9 mouse cellular contexts compared by ENCODE assay signal in the genomic region with DNA sequence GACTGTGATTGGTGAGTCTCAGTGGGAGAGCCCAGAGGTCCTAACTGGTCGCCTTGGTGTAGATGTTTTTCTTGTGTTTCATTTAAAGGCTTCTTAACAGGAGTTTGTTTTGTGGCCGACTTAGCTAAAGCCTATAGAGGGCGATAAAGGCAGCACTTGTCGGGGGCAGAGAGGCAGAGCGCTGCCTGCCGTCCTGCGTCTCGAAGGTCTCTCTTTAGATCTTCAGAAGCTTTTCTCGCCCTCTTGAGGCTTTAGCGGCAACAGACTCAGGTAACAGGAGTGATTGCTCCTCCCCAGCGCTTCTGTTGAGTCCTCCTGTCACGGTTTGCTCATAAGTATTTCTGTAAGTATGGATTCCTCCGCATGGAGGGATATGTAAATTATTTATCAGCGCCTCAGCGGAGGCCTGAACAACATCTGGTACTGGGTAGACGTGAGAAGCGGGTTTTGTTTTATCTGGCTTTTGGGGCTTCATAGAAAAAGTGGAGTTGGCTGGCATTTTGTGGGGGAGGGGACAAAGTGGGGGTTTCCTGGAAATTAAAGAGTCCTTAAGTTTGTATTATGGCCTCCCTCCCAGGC. TPM values are rescaled to one million over a fixed set of nuclear protein-coding genes. Genes with fewer than 3 reads are reported as not detected.
DNase-seq lines count a peak whose midpoint lies in the region; ATAC-seq and TF ChIP-seq lines count a peak whose summit lies in the region.
"Had no signal": no experiment of that assay in that cellular context is flagged by ENCODE, and none has a peak within 500 bp of the region (broad histone marks: within the 10 kb centered on the region; RNA-seq: fewer than 3 reads in every experiment).

No protein-coding gene starts in this region.

- H3K4me3 ChIP-seq in kidney, embryonic 16.5 days (ENCODE audit: low read length), result no peak overlapping the region
- H3K4me3 ChIP-seq in cortical plate, adult 2 months (ENCODE audit: insufficient read depth, low read length), result no peak overlapping the region
- H3K4me3 ChIP-seq in limb, embryonic 15.5 days, result no peak overlapping the region

- TF ChIP-seq POLR2A in cortical plate, adult 2 months (IDR thresholded peaks at IDR 0.05; ENCODE audit: extremely low read depth, insufficient read depth, low read length), result no peak

- no peak overlapping the region for H3K27ac ChIP-seq in kidney, embryonic 16.5 days (ENCODE audit: low read length)
- H3K27ac ChIP-seq in cortical plate, adult 2 months (ENCODE audit: insufficient read depth, low read length), result no peak overlapping the region
- peak overlapping the region; percentile 47 for H3K27ac ChIP-seq in limb, embryonic 15.5 days

- H3K9ac ChIP-seq in kidney, embryonic 16.5 days (replicated peaks; ENCODE audit: low read length), result no peak overlapping the region
- H3K9ac ChIP-seq in limb, embryonic 15.5 days, result no peak overlapping the region

- H3K9me3 ChIP-seq in kidney, embryonic 16.5 days (ENCODE audit: low read length), result no peaks in the 10 kb centered on the region
- H3K9me3 ChIP-seq in limb, embryonic 15.5 days, result no peaks in the 10 kb centered on the region

- H3K4me1 ChIP-seq in kidney, embryonic 16.5 days (ENCODE audit: insufficient read depth, low read length), result no peaks in the 10 kb centered on the region
- no peaks in the 10 kb centered on the region for H3K4me1 ChIP-seq in cortical plate, adult 2 months (ENCODE audit: control insufficient read depth, insufficient read depth, low read length)
- peaks cover 45% of the 10 kb centered on the region for H3K4me1 ChIP-seq in limb, embryonic 15.5 days

- WGBS in kidney, embryonic 16.5 days, result 25% methylated on average over 17 of the region's 17 CpGs
- 20% methylated on average over 17 of the region's 17 CpGs for WGBS in limb, embryonic 15.5 days

- H3K4me2 ChIP-seq in kidney, embryonic 16.5 days (replicated peaks; ENCODE audit: low read depth, low read length), result no peak overlapping the region
- H3K4me2 ChIP-seq in limb, embryonic 15.5 days, result no peak overlapping the region

- no peaks in the 10 kb centered on the region for H3K27me3 ChIP-seq in kidney, embryonic 16.5 days (ENCODE audit: insufficient read depth, low read length)
- no peaks in the 10 kb centered on the region for H3K27me3 ChIP-seq in limb, embryonic 15.5 days

- TF ChIP-seq CTCF in cortical plate, adult 2 months (IDR thresholded peaks at IDR 0.05; ENCODE audit: extremely low read depth, insufficient read depth, low read length), result peak; percentile 59

- DNase-seq in kidney, adult 11 months, result no peak
- peak; percentile 60 for DNase-seq in retina, embryonic 14.5 days (ENCODE audit: low spot score)
- DNase-seq in adrenal gland, postnatal 10 days, result no peak
- no peak for DNase-seq in gastrocnemius, postnatal 14 days

- intact Hi-C loops in gastrocnemius, postnatal 14 days (cut with DNase I; ENCODE audit: low total_unique reads), result no loop called here

- ATAC-seq in kidney, embryonic 16.5 days (ENCODE audit: low FRiP score, low TSS enrichment), result 0 out of 2 replicates have a peak, but pooled peaks have one; percentile 67
- ATAC-seq in granulocyte monocyte progenitor cell, adult 5-6 weeks (replicated peaks; ENCODE audit: poor library complexity, severe bottlenecking), result peak; percentile 33; the same call in 1 of the 2 replicates
- ATAC-seq in limb, embryonic 15.5 days (ENCODE audit: insufficient number of reproducible peaks, low FRiP score, low TSS enrichment, low read depth), result no peak

- H3K36me3 ChIP-seq in kidney, embryonic 16.5 days (ENCODE audit: insufficient read depth, low read length), result peaks cover 37% of the 10 kb centered on the region; the same call in 1 of the 2 replicates
- H3K36me3 ChIP-seq in limb, embryonic 15.5 days, result peaks cover 62% of the 10 kb centered on the region

RNA-seq across cellular contexts. Expression of a gene that starts 19.9 kb away (rescaled TPM):
- not detected in 2 replicates for polyA plus RNA-seq in kidney, embryonic 16.5 days (2015; fragmentation: Nextera tagmentation; extraction: Ambion mirVana)
- not detected in 2 replicates for polyA plus RNA-seq in cortical plate, adult 2 months (2012; rRNA removed)
- total RNA-seq in granulocyte monocyte progenitor cell, adult 5-6 weeks (2014; fragmentation: Nextera tagmentation), result not detected in 2 replicates
- not detected in 2 replicates for total RNA-seq in granulocyte monocyte progenitor cell, adult 5-6 weeks (2017)
- polyA plus RNA-seq in limb, embryonic 15.5 days (2015; fragmentation: Nextera tagmentation; extraction: Ambion mirVana), result not detected in 2 replicates
- total RNA-seq in adrenal gland, postnatal 10 days (2021), result not detected
- total RNA-seq in gastrocnemius, postnatal 14 days (2021), result not detected
- total RNA-seq: neutrophil, adult 5-6 weeks had no signal

RNA-seq across cellular contexts. Expression of a gene that starts 57.2 kb away (rescaled TPM):
- 0.30 and 0.31 TPM in 2 replicates for polyA plus RNA-seq in kidney, embryonic 16.5 days (2015; fragmentation: Nextera tagmentation; extraction: Ambion mirVana)
- polyA plus RNA-seq in cortical plate, adult 2 months (2012; rRNA removed), result 0.02 and 0.04 TPM in 2 replicates
- 0.15 TPM in 1 of 2 replicates, not detected in the other for total RNA-seq in granulocyte monocyte progenitor cell, adult 5-6 weeks (2014; fragmentation: Nextera tagmentation)
- not detected in 2 replicates for total RNA-seq in granulocyte monocyte progenitor cell, adult 5-6 weeks (2017)
- 6.7 and 7.0 TPM in 2 replicates for polyA plus RNA-seq in limb, embryonic 15.5 days (2015; fragmentation: Nextera tagmentation; extraction: Ambion mirVana)
- 1 to 10 TPM; 4.2 to 7.8 TPM for total RNA-seq in adrenal gland, postnatal 10 days (2021)
- total RNA-seq in gastrocnemius, postnatal 14 days (2021), result under 1 TPM in 1 of 2 experiments, not detected in 1; 0.10 TPM

Comparison
In these comparisons a context has a peak if more than half of its experiments do, and no peak if none do; other contexts are left out.
1. RNA of a gene that starts 57.2 kb away (total RNA-seq): 4.2 to 7.8 TPM in adrenal gland, postnatal 10 days; 0.15 TPM in granulocyte monocyte progenitor cell, adult 5-6 weeks and 0.10 TPM in gastrocnemius, postnatal 14 days; every median in the first group is over 4 times any median in the second.